Mouse (Mus musculus) 3134 (cell line): ENCODE data around the gene Ttyh1.

Experiments used
- DNase-seq: peaks from one replicate; pipeline ENCODE4 v3.0.0-alpha.2; 2011; ENCODE audit warnings: low spot score; ENCODE audit not compliant: insufficient read length; ENCODE audit errors: extremely low read depth

The Ttyh1 gene

DNA sequence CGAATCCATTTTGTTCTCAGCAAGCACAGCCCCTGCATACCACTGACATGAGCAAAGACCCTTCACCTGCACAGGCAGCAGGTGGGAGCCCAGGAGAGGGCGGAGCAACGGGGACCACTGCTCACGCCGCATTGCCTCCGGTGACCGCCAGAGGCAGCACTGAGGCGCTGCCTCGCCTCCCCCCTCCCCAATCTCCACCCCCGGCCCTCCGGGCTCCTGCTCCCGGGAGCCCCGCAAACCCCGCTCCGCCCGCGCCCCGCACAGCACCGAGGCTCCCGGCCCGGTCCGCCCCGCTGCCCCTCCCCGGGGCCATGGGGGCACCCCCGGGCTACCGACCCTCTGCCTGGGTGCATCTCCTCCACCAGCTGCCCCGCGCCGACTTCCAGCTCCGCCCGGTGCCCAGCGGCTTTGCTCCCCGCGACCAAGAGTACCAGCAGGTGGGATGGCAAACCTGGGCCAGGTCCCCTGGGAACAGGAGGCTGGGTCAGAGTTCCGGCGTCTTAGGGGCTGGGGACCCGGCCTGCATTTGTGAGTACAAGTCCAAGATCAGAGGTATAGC is at the start of gene Ttyh1:
Ttyh1 (plus strand) TSS at position 65 of the 559 bp plus-strand sequence.
- DNase-seq = no peak

DNA sequence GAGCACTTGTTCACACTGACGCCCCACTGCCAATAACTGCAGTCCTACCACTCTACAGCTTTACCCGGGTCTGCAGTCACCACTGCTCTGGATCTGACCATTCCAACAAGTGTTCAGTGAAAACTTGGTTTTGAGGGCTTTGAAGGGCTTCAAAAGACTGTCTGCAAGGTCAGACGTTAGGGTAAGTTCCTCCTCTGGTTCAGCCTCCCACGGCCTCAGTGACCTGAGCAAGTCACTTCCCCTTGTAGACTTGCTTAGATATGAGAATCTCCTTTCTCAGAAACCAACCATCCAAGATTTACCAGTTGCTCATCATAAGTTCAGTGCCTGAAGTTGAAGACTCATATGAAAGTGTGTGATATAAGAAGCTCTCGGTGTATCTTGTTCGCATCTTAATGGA is 48.1 kb upstream of the Ttyh1 start:
- DNase-seq = no peak

DNA sequence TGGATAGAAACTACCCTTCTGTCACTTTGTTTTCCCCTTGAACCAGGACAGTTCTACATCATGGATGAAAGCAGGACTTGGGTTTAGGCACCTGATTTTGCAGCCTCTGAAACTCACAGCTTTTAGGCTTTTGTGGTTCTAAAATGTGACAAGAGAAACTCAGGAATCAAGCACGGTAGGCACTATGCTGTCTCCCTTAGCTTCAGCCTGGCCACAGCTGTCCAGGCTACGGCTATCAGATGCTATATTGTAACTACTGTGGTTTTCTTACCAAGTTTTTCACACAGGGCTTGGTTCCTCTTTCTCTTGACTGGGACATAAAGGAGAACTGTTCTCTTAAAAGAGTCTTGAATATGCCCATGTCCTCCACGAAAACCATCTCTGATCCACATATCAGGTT is 46.1 kb upstream of the Ttyh1 start:
- no peak for DNase-seq

DNA sequence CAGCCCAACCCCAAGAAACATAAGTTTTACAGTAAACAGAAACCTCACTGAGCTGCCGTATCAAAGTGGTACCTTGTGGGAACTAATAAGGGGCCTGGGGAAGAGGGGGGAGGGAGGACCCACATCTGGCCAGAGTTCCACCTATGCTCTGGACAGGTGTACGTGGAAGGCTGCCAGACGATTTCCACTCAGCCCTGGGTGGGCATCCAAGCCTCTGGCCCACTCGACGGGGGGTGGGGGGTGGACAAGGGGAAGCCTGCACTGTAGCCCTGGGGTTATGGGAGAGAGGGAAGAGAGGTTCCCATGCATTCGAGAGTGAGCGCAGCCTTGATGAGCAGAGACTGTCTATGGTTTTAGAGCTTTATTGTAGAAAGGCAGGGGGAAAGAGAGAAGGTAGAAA is 39.7 kb upstream of the Ttyh1 start:
- no peak for DNase-seq

DNA sequence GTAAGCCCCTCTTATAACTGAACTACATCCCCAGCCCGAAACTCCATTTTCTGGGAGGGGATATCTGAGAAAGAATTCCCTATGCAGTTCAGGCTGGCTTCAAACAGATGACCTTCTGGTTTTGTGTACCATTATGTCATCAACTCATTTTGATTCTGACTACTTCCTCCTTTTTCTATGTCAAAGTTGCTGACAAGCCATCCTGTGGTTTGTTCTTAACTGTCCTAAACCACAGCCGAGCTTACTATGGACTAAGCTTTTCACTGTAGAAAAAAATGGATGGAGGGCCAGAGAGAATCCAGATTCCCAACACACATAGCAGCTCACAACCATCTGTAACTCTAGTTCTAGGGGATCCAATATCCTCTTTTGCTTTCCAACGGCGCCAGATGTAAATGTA is 38.7 kb upstream of the Ttyh1 start:
- DNase-seq = no peak

DNA sequence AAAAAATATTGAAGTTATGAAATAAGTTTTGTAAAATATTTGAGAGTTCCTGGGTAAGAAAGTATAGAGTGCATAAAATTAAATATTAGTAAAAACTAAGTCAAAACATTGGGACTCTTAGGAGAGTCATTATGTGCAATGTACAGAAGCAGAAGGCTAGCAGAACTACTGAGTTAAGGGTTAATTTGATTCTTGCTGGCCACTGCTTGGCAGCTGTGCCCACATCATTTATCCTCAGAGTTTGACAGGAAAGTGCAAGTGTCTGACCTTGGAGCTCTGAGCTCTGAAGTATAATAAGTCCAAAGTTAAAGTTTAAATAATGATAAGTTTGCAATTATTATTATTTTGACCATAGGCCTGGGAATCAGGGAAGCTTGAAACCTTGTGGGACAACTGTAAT is 37.5 kb upstream of the Ttyh1 start:
- no peak for DNase-seq

DNA sequence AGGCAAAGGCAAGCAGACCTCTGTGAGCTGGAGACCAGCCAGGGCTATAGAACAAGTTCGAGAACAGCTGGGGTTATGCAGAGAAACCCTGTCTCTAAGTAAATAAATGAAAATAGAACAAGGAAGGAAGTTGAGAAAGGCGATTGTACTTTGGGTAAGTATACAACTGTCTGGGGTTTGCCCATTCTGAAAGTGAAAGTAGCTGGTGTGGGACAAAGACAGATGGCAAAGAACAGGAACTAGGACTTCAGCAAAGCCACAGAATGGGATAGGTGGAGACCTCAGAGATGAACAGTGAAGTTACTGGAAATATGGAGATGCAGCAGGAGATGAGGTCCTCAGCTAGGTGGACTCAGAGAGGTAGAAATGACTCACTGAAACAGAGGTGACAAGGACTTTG is 36.4 kb upstream of the Ttyh1 start:
- DNase-seq = peak; percentile 19

DNA sequence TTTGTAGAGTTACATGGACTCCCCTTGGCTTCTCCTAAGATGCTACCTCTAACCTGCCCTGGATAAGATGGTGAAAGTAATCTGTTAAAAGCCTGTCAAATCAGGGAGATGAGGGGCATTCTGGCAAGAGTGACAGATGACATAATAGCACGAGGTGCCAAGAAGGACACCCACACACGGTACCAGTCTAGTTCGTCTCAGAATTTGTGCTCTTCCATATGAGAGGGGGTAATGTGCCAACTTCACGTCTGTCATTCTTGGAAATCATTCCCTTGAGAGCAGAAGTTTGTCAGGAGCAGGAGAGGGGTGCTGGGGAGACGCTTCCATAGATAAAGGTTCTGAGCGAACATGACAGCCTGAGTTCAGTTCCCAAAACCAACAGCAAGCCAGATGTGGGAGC is 35.0 kb upstream of the Ttyh1 start:
- no peak for DNase-seq

DNA sequence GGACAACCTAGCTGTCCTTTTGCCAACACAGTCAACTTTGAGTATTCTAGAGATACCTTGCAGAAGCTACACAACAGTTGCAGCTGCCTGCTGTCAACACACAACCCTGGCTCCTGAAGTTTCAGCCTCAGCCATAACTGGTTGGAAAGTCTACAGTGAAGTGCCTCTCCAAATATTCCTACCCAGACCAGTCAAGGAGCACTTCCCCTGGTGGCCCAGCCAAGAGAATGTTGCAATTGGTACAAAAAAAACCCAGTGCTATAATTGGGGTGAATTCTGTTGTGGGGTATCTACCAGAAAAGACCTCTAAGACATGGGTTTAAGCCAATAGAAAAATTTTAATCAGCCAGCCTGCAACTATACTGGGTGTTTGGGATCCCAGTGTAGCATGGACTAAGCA is 33.6 kb upstream of the Ttyh1 start:
- DNase-seq = no peak

DNA sequence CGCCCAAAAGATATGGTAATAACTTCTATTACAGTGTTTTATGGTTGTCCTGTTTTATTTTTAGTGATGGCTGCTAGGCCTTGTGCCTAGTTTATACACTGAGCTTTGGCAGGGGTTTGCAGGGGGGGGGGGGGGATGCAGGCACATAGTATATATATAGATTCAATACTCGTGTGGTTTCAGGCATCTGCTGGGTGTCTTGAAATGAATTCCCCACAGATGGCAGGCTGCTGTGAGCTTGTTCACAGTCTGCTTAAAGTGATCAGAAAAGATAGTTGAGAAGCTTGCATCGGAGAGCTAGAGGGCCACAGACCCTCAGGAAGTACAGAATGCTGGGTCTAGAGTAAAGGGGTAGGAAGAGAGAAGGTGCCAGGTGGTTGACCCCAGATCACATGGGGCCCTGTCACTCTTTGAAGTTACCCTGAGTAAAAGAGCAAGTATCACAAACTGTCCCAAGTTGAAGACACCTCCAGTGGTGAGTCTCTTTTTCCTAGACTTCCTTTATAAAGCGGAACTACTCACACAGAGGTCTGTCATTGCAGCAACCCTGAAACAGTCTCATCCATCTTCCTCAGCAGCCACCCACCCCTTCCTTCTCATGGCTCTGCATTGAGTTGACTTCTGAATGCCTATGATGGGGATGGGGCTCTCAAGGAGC is 31.8 kb upstream of the Ttyh1 start:
- no peak for DNase-seq

DNA sequence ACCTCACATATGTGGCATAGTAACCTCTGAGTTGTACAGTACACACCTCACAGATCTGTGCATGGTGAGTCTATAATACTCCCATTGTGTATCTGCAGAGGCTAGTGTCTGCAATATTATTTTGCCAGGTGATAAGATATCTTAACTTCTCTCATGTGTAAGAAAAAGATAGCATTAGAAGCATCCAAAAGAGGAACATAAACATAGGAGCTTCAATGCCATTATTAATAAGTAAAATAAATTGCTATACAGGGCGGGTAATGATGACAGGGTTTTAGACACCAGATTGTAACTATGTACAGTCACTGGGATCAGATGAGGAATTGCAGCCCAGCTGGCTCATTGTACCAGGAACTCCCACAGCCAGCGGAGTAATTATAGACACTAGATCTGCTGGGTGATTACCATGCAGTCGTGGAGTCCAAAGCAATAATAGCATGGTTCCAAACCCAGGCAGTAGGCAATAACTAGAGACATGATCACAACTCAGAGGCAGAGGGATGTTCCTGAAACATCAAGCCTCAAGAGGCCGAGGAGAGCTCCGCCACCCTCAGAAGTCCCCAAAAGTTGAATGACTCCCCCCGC is 31.2 kb upstream of the Ttyh1 start:
- no peak for DNase-seq

DNA sequence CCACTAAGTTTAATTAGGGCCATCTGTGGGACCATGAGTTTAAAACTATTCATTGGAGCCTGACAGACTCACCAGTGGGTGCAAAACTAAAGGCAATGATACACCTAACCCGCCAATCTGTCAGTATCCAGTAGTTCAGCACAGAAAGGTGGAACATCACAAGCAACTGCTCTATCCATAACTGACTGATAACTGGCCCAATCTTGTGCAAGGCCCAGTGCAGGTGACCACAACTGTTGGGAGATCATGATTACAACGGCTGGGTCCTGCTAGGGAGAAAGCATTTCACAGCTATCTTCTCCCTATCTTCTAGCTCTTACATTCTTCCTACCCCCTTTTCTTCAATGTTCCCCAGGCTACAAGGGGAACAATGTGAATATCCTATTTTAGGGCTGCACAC is 30.5 kb upstream of the Ttyh1 start:
- no peak for DNase-seq

DNA sequence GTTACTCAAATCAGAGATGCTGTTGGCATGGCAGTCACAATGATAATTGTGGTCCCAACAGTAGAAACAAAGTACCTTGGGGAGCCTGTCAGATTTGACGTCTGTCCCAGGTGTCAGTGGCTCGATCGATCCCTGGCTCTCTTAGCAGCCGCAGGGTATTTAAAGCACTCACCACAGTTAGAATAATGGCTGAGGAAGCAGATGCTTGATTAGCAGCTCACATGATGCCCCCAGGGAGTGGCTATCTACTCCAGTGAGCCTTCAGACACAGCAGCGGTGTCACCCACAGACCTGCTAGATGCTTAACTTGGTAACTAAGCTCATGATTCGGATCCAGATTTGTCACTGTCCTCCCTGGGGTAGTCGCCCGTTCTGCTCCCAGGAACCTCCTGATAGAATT is 28.0 kb upstream of the Ttyh1 start:
- no peak for DNase-seq

DNA sequence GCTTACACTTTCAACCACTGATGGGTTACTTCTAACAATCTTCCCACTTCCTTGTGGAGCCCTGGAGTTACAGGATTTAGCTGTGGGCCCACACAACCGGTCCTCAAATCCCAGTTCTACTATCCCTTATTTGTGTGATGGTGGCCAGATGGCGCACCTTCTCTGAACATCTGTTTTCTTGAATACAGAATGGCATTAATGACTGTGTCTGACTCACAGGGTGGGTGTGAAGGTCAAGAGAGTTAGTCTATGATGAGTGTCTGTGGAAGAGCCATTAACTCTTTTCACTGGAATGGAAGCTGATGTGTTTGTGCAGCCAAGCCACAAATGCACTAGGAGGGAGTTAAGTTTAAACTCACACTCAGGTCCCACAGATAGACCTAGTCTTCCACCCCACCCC is 20.9 kb upstream of the Ttyh1 start:
- no peak for DNase-seq

DNA sequence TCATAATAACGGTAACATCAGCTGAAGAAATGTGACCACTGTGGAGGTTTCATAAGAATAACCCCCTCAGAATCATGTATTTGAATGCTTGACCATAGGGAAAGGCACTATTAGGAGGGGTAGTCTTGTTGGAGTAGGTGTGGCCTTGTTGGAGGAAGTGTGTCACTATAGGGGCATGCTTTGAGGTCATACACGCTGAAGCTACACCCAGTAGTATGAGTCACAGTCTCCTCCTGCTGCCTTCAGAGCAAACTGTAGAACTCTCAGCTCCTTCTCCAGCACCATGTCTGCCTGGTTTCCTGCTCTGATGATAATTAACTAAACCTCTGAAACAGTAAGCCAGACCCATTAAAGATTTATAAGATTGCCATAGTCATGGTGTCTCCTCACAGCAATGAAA is 20.4 kb upstream of the Ttyh1 start:
- DNase-seq = peak; percentile 50

DNA sequence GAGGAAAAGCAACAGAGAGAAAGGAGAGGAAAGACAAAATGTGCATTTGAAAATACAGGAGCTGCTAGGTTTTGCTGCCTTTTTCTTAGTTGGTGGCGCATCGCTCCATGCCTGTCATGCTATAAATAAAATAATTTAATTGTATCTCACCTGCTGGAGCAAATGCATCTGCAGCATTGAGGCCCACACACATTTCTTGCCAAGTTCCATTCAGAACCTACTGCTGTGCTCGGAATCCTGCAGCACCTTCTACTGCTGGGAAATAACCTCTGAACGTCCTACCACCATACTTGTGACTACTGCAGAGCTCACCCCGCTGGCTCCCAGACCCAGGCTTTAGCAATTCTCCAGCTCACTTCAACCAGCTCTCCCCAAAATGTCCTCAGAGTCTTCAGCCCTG is 18.1 kb upstream of the Ttyh1 start:
- no peak for DNase-seq

DNA sequence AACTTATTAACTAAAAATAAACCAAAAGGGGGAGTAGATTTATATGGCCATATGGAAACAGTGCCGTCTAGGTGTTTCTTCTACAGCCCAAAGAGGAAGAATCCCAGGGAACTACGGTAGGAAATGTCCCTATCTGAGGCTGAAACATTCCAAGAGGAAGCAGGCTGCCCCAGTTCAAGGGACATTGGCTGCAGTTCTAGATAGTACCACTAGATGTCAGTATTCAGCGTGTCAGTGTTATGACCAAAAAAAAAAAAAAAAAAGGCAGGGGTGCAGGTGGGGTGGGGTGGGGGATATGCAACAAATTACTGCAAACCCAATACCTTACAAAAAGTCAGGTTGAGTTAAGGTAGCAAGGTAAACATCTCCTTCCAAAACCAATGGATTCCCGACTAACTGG is 15.8 kb upstream of the Ttyh1 start:
- DNase-seq = no peak

DNA sequence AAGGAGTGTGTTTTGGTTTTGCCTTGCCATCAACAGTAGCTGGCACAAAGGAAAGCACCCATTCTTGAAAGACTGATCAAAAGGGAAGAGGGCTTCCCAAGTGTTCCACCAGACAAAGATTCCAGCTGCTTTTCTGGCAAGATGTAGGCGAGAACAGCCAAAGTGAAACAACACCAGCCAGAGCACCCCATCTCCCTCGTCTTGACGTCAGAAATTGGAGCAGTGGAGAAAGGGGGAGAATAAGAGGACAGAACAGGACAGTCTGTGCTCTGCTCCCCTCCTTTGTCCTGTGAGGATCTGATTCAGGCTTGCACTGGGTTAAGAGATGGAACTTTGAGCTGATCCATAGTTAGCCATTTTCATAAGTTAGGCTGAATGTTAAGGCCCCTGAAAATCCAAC is 7.4 kb upstream of the Ttyh1 start:
- DNase-seq = no peak

DNA sequence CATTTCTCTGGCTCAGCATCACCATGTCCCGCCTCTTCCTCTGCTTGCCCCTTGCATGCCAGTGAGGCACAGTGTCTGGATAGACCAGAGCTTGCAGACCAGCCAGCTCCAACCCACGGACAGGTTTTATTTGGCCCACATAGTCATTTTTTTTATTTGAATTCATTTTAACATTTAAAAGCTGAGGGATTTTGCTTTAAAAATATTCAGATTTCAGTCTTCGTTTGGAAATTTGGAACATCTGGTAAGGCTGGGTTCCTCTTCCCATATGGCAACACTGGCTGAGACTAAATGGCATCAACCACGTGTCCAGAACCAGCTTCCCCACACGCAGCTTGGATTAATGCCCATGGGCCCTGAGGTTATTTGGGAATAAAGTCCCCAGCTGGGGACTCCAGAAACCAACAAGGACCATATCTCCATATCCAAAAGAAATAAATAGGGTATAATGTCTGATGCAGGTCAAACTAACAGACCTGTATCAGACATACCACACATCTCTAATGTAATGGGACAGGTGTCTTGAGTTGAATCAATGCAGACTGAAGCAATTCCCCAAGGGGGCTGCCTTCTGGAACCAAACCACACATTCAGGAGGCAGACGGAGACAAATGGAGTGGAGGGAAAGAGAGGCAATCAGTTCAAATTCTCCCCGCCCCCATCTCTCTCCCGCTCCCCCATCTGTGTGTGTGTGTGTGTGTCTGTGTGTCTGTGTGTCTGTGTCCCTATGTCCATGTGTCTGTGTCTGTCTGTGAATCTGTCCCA is 2.0 kb upstream of the Ttyh1 start:
- no peak for DNase-seq

DNA sequence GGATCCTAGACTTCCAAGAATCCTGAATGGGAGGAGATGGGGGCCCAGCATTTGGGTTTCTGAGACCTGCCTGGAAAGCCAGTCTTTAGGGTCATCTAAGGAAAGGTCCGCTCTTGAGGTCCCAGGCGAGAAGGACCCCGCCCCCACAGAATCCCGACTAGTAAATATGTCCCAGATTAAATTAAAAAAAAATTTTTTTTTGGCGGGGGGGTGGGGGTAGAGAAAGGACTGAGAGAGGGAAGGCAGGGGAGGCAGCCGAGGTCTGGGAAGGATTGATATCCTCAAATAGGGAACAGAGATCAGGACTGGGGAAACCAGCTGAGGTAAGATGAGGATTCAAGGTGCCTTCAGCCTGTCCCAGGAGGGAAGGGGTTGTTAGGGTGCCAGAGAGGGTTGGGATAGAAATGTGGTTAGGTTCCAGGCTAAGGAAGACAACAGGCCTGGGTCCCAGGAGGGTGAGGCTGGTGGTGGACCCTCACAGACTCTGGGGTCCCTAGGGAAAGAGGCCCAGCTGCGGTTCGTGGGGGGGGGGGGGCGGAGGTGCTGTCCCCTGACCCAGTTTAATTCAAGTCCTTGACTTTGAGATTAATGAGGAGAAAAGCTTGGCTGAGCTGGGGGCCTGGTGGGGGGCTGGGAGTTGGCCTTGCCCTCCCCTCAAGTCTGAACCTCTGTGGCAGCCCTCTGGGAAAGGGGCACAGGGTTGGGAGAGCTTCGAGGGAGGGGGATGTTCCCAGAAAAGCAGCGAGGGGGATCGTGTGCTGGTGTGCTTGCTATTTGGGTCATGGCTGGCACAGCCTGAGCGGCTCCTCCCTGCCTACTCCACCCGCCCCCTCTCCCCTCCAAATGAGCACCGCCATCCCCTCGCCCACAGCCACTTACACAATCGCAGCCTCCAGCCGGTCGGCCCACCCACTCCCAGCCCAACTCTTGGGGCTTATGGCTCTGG is 1.0 kb downstream of the Ttyh1 start:
- DNase-seq = no peak
